Mouse (Mus musculus) forelimb bud, embryonic 11.5 days (tissue): Measurements from ENCODE around the gene Mrpl10.

Experiments
- DNase-seq: peaks from one replicate; pipeline ENCODE4 v3.0.0-alpha.2; 2012; ENCODE audit warnings: low read depth, low spot score

Mrpl10 gene

DNA sequence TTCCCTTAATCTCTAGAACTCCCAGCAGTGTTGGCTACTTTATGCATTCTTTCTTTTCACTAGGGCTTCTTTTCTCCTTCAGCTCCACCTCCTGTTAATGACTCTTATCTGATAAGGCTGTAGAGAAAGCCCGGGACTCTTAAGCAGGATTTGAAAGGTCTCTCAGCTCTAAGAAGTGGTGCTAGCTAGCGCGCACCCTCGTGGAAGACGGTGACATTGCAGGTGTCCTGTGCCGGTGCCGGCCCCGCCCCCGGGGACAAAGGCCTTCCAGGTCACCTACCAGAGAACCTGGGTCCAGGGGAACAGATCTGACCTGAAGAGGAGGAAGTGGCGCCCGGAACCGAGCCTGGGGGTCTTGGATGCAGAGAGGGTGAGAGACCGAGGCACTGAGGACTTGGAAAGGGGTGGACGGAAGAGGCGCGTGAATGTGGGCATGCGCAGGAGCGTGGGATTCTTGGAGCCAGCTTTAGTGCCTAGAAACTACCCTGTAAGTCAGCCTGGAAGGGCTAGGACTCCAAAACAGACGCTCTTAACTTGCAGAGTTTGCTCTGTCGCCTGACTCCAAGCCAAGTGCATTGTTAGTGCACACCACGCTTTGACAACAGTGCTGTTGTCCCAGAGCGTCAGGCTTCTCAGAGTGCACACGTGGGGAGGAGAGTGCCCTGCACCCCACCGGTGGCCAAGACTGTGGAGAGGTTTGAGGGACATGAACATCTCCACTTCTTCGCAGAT is 11.5 kb upstream of the Mrpl10 start, which contains the start of gene Scrn2:
Gene Scrn2, plus strand, starts transcription at position 253 of the 732 bp plus-strand sequence.
- DNase-seq: peak; percentile 87

DNA sequence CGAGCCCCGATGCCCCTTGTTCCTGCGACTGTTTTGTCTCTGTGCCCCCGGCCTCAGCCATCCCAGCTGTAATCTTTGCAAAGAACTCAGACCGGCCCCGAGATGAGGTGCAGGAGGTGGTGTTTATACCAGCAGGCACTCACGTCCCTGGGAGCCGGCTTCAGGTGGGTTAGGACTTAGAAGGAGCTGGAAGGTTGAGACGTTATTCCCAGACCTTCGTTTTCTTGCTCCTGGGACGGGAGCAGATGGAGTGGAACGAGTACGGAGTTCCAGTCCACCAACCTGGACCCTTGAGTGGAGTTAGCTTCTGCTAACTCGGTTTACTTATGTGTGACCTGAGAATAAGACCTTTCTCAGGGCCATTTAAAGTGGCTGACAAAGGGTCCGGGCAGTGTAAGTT is 10.9 kb upstream of the Mrpl10 start:
- DNase-seq: no peak

DNA sequence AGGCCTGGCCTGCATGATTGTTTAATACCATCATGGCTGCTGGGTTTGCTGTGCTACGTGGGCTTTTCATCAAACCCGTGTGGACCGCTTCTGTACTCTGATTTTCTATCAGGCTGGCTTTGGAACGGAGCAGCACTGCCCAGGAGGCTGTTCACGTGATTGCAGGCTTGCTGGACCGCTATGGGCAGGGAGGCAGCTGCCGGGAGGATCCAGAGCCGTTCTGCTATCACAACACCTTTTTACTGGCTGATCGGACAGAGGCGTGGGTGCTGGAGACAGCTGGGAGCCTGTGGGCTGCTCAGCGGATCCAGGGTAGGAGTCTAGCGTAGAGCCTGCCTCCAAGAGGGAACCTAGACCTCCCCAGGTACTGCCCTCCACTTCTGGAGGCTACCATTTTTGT is 9.4 kb upstream of the Mrpl10 start:
- no peak for DNase-seq

DNA sequence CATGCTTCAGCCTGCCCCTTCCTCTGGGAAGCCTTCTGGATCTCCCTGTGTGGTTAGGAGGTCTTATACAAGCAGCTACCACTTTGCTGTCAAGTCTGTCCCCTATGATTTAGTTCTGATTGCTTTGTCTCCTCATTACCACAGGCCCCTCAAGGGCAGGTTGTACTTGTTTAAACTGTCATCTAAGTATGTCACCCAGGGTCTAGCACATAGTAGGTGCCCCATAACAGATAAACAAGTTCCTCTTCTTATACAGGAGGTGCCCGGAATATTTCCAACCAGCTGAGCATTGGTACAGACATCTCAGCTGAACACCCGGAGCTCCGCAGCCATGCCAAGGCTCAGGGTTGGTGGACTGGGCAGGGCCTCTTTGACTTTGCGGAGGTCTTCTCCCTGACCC is 8.9 kb upstream of the Mrpl10 start:
- DNase-seq: no peak

DNA sequence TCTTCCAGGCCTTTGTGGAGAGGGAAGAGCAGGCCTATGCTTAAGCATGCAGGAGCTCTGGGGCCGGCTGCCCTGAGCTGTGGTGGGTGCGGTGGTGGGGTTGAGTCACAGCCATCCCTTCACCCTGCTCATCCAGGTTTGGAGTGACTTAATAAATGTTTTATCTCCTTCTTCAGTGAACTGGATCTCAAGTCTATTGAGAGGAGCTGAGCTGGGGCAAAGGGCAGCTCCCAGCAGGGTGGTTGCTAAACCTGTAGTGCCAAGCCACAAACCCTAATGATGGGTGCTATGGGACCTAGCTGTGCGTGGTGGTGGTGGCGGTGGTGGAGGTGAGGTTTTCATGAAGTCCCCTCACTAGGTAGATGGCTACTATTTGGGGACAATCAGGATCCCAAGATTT is 7.6 kb upstream of the Mrpl10 start:
- no peak for DNase-seq

DNA sequence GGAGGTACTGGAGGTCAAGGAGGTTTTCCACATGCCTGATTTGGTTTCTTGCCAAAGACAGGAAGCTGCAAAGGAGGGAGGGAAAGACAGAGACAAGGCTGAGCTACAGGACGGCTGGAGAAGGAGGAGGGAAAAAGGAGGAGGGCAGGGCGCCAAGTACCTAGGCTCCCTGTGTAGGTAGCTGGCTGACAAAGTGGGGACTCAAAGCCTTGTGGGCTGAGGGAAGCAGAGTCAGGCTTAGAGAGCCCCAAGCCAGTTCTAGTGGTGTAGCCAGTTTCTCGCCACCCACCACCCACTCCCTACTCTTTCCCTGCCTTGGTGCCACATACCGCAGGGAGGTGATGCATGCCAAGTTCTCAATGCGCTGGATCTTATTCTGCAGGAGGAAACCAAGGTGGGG is 5.2 kb upstream of the Mrpl10 start:
- no peak for DNase-seq

DNA sequence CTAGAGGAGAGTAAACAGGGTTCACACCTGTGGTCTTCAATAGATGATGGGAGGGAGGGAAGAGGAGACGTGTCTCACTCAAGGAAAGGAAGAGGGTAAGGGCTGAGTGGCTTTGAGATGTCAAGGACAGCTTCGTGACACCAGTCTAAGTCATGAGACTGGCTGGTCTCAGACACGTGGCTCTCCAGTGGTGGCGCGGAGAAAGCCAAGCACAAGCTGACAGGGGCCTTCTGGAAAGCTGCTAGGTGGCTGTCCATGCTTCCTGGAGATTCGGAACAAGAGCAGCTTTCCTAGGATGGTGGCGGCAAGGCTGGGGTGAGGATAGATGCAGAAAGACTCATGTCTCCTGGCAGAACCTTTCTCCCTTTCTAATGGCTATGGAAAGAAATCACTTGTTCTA is 2.5 kb upstream of the Mrpl10 start:
- no peak for DNase-seq

DNA sequence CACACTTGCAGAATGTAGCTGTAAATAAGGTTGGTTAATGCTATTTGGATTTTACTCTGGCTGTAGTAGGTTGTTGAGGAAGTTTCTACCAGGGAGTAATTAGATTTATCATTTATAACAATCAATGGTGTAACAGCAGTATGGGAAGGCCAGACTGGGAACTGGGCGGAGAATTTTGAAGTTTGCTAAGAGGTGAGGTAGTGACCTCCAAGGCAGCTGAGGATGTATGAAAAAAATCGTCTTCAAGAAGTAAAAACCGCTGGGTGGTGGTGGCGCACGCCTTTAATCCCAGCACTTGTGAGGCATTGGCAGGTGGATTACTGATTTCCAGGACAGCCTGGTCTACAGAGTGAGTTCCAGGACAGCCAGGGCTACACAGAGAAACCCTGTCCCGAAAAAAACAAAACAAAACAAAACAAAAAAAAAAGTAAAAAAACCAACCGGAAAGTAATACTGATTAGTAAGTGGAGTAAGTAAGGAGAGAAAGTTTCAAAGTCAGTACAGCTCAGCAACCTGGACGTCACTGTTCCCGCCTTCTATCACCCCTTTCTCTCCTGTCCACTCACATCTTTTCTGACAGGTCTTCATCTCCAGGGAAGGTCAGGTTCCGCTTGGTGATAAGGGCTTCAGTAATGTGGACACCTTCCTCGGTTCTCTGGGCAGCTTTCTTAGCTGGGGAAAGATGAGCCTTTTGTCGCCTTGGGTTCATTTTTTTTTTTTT is 899 bp upstream of the Mrpl10 start:
- no peak for DNase-seq

DNA sequence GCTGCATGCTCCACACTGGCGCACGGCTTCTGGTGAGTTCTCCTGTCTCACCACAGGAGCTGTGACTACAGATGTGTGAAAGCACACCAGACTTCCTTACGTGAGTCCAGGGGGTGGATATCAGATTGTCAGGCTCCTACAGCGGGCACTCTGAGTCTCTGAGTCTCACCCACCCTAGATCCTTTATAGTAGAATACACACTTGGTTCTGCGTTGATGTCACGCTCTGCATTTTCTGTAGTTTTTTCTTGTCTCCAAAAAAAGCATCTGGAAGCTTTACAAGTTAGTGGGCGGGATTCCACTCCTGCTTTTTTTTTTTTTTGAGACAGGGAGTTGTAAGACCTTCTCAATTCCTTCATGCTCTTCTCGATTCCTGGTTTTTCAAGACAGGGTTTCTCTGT is 3.5 kb downstream of the Mrpl10 start:
- DNase-seq: no peak

DNA sequence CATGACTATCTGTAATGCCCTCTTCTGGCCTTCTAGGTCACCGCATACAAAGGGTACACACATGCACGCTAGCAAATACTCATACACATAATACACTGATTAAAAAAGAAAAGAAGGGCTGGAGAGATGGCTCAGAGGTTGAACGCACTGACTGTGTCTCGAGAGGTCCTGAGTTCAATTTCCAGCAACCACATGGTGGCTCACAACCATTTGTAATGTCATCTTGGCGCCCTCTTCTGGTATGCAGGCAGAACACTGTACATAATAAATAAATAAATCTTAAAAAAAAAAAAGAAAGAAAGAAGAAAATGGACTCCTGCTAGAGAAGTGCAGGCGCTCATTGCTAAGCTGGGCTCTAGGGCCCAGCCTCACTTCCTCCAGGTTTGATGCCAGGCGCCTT is 4.5 kb downstream of the Mrpl10 start:
- no peak for DNase-seq

DNA sequence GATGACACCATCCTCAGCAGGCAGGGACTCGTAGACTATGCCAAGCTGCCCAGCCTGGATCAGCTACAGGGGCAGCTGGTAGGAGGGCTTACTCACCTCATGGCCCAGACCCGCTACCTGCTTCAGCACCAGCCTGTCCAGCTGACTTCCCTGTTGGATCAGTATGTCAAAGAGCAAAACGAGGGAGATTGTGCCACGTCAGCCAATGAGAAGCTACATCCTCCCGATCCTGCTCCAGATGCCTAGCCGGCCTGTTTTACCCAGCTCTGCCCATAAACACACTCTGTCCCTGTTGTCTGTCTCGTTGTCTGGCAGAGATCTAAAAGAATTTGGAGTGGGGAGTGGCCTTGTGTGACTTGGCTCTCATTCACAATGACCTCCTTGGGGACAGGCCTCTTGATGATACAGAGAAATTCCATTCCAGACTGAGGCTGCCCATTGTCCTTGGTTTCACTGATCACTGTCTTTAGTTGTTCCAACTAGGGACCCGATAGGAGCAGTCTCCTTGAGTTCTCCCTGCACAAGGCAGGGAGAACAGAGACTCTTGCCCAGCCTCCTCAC is 6.8 kb downstream of the Mrpl10 start:
- DNase-seq: no peak

DNA sequence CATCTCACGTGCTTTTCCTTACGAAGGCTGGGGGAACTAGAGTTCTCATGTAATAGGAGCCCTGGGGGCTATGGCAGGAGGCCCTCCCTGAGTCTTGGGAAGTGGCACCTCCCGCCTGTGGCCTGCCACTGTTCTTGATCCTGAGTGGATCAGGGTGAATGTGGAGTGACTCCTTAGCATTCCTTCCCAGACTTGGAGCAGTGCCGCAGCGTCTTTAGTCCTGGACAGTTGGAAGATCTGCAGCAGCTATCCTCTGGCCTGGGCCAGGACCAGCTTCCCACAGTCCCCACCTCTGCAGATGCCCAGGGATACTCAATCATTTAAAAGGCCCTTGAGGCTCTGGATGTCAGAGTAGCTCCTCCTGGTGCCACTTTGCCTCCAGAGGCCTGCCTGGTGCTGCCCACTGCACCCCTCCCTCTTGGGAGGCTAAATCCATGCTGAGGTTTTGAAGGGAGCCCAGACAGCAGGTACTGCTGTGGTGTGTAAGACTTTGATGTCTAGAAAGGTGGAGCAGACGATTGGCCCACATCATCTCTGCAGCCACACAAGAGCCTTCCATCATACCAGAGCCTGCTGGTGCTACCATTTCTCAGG is 8.2 kb downstream of the Mrpl10 start:
- no peak for DNase-seq

DNA sequence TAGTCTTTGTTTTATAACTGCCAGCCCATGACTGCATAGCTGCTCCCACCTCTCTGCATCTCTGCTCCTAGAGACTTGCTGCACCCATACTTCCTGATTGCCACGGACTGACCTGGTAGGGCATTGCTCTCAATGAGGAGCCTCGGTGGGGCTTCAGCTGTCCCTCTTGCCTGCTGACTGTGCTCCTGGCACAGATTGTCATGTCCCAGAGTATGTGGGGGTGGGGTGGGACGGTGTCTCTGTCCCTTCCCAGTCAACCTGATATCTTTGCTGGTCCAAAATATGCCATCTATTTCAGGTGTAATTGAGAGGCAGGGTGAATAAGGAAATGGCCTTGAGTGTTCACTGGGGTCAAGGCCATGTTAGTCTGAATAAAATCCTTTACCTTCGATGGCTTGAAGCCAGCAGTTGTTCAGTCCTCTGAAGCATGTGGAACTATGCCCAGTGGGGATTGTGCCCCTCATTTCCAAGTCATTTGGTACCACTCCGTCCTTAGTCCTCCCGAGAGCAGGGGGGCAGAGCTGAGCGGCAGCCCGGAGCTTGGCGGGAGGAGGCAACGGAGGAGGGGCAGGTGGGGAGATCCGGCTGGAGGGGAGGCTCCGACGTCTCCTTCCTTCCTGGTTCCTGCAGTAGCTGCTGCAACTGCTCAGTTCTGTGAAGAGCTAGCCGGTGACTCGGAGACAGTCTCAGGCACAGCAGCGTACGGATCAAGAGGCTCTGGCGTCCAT is 9.0 kb downstream of the Mrpl10 start, which contains the start of gene Osbpl7:
Gene Osbpl7, plus strand, starts transcription at position 413 of the 728 bp plus-strand sequence.
- DNase-seq: peak; percentile 52

DNA sequence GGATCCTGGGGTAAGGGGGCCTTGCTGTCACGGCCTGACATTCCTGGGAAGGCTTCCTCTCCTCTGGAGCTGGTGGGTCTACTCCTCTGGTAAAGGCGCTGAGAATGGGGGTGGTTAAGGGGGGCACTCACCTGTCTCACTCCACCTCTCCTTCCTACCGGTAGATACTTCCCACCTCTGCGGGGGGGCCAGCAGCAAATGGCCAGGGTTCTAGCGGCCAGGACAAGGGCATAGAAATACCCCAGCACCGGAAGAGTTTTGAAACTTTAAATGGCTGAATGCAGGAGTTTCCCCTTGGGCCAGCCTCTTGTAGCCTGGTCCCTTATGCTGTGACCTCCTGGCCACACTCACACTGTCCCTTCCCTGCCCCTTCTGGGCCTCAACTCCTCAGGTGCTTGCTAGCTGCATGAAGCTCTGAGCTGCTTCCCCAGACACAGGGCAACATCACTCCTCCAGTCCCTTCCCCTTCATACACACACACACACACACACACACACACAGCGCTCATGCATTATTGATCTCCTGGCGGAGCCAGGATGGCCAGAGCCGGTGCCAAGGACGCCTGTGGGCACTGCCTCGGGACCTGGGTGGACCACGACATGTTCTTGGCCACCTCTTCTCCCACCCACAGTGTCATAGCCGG is 9.7 kb downstream of the Mrpl10 start:
- DNase-seq: no peak

DNA sequence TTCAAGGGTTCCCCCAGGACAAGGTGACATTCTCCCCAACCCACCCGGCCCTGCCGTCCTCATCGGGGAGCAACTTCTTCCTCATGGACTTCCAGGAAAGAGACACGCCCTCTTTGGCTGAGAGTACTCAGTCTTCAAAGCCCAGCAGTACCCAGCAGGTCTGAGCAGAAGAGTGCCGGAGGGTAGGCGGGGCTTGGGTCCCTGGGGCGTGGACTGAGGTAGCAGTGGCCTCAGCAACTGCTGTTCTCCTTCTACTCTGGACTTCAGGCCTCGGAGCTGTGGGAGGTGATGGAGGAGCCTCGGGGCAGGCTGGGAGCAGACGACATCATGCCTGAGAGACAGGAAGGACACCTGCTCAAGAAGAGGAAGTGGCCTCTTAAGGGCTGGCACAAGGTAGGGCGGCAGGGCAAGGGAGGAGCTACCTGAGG is 10.9 kb downstream of the Mrpl10 start:
- no peak for DNase-seq

DNA sequence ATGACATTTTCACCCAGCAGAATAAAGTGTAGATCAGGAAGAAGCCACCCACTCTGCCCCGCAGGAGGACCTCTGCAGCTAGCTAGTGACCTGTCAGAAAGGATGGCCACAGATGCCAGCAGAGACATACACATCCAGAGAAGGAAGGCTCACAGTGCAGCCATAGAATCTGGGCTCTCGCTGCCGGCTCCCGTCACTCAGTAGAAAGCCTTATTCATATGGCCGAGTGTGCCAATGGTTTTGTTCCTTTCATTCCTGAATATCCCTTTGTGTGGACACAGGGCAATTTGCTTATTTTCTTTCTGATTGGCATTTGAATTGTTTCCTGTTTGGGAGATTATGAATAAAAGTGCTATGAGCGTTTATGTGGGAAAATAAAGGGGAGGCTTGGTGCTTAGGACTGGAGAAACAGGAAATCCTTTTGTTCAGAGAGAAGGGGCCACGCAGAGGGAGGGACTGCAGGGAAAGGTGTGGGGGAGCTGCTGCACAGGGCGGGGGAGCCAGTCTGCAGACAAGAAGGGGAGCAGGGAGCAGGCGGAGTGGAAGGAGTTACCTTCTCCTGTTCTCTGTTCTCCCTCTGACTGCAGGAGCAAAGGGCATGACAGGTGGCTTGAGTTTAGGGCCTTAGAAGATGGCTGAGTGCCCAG is 22.0 kb downstream of the Mrpl10 start:
- DNase-seq: no peak

DNA sequence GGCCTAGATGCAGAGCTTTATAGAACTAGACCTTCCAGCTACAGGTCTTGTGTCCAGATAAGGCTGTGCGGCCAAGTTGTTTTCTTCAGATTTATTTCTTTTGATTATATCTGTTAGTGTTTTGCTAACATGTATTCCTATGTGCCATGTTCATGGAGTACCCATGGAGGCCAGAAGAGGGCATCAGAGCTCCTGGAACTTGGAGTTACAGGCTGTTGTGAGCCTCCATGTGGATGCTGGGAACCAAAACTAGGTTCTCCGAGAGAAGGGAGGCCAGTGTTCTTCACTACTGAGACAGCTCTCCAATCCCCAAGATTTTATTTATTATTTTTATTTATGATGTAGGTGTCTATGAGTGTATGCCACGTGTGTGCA is 22.5 kb downstream of the Mrpl10 start:
- DNase-seq: no peak

DNA sequence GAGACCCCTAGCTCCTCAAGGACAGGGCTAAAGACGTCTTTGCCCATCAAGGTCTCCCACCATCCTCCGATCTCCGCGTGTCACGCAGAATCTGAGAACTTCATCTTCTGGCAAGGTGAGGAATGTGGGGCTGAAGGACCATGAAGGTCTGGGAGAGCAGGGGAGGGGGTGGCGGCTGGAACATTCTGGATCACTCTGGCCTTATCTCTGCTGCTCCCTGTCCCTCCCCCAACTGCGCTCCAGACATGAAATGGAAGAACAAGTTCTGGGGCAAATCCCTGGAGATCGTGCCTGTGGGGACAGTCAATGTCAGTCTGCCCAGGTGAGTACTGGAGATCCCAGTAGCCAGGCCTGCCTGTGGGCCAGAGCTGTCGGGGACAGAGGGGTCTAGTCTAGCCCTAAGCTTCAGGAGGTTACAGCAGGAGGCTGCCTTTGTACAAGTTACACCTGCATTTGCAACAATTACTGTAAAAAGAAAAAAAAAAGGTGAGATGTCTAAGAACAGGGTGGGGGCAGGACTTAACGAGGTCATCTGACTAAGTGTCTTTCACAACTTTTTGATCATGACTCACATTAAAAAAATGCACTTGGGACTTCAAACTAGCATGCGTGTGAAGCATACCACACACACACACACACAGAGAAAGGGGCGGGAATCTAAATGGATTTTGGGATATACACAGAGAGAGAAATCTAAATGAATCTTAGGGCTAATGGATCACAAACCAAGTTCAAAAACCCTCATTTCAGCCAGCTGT is 24.4 kb downstream of the Mrpl10 start:
- no peak for DNase-seq

DNA sequence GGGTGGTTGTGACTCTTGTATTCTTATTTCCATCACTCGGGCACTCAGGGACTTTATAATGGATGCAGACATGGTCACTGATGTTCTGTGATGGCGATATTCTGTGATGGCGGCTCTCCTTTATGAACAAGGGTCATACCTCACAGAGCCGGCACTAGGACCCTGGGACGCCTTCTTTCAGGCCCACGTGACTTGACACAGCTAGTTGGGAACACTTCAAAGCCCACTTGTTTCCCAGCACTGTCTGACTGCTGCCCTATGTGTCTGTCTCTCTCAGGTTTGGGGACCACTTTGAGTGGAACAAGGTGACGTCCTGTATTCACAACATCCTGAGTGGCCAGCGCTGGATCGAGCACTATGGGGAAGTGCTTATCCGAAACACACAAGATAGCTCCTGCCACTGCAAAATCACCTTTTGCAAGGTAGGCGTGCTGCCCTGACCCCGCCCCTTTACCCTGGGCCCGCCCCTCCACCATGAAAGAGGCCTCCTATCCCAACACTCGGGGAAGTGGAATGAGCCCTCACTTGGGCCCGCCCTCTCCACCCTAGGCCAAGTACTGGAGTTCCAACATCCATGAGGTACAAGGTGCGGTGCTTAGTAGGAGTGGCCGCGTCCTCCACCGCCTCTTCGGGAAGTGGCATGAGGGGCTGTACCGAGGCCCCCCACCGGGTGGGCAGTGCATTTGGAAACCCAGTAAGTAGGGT is 25.4 kb downstream of the Mrpl10 start:
- no peak for DNase-seq
